Mouse (Mus musculus) cerebellum, postnatal 10 days (tissue): ENCODE results near the gene A730049H05Rik.

ENCODE experiments used
- DNase-seq, 2 experiments: peaks; one replicate each; pipeline ENCODE4 v3.0.0; 2021; ENCODE audit warnings: mixed read lengths in 2 of 2

The A730049H05Rik gene

DNA sequence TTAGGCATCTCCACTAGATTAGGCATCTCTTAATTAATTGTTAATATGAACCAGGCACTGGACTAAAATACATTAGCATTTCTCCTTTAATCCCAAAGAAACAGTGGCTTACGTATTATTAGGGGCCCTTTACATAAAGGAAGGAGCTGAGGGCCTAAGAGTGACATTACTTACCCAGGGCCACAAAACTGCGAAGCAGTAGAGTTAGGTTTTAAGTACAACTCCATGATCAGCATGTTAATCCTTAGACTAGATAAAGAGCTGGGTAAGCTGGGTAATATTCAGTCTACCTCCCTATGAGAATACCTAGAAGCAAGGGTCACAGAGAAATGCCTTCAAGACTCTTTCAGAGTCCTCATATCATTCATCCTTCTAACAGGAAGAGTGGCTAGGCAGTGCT lies 12.9 kb downstream of the A730049H05Rik start:
- no peak for DNase-seq

DNA sequence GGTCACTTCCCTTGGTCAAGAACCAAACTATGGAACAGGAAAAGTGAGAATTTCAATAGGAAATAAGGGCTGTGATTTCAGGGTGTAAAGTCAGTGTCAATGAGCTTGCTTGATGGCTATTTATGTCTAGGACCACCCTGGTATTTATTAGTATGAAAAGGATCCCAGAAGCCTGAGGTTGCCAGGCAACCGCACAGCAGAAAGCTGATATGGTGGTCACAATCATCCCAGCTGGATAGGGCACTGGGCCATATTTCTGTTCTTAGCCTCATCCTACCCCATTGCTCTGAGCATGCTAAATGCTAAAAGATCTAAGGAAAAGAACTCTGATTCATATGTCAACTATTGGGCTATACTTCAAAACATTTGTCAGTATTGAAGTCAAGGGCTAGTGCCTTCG lies 14.8 kb downstream of the A730049H05Rik start:
- peak; percentile 31 to 59 for DNase-seq

DNA sequence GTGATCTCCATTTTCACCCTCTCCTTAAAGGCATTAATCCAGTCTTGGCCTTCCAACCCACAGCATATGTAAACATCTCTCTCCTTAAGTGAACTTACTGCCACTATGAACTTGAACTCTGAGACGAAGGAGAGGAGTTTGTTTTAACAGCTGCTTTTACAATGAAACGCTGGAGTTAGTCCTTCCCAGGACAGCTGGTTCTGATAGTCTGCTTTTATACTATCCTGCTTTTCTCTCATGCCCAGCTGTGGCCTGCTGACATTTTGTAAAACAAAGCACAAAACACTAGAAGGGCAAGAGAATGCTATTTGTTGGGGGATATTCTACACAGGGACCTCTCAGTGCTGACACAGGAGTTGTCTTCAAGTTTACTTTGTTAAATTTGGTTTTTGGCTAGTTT lies 25.7 kb downstream of the A730049H05Rik start:
- no peak for DNase-seq

DNA sequence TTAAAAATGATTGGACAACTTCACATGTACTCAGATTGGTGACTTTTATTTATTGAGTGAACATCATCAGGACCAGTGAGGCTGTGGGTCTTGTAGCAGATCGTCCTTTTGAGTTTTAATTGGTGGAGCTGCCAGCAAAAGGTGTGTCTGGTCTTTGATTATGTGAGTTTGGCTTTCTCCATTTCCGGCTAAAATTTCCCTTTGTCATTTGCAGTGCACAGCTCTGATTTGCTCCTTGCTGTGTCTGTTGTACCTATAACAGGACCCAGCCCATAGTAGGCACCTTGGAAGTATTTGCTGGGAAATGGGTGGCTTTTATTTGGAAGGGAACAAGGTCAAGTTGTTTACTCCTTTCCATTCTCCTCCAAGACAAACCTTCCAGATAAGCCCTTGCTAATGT lies 27.2 kb downstream of the A730049H05Rik start:
- no peak for DNase-seq

DNA sequence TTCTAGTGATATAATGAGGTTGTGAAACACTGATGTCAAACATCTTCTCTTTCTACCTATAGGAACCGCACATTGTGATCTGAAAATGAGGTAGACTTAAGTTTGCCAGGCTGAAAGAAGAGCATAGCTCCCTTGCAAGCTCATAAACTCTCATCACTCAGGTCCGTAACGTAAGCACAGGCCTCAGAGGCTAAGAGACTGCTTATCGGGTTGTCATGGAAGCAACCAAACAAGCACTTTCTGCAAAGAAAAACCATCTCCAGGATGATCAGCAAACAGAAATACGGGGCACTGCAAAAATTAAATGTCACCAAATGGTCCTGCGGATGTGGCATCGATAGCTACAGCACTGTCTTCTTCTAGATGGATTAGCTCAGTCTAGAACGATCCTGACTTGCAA lies 29.6 kb downstream of the A730049H05Rik start:
- DNase-seq = no peak

DNA sequence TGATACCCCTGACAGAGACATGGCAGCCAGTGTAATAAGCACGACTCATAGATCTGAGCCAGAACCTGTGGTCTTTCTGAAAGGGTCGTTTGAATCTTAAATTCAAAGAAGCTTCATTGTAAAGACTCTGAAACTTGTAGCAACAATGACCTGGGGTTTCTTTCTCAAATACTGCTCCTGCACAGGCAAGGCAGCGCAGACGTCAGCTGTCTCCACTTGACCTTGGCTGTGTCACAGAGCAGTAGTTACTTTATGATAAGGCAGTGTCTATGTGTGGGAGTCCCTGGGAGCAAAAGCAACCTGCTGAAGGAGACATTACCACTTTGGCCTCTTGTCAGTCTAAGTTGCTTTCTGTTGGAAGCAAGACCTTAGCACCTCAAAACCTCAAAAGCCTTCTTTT lies 30.3 kb downstream of the A730049H05Rik start:
- DNase-seq = no peak

DNA sequence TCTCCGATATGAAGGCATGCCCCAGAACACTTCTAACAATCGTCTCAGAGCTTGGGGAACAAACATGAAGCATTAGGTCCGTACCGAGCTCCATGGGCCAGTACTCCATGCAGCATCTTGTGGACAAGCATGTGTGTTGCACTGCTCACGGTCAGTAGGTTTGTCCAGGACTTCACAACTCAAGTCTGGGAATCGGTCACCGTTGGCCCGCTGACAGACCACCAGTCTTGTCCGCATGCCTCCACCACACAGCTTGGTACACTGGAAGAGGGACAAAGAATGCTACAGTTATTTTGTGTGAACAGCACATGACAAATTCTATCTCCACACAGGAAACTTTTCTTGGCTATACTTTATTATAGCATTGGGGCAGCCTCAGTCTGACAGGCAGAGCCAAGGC lies 32.9 kb downstream of the A730049H05Rik start:
- DNase-seq = peak in 1 of 2 experiments; percentile 48

DNA sequence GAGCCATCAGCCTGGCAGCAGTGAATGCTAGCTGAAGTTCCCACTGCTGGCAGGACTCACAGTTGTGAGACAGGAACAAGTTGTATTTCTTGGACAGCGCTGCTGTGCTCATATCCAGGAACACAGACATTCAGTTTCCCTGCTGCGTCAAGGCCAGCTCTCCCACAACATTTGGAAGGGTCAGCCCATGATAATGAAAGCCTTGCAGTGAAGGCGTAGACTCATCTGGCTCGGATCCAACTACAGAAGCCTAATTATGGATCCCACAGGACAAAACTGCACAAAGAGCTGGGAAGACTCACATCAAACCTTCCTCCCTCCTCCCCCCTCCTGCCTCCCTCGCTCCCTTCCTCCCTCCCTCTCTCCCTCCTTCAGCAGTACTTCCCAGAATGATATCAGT lies 34.0 kb downstream of the A730049H05Rik start:
- DNase-seq = peak; percentile 53 to 74

DNA sequence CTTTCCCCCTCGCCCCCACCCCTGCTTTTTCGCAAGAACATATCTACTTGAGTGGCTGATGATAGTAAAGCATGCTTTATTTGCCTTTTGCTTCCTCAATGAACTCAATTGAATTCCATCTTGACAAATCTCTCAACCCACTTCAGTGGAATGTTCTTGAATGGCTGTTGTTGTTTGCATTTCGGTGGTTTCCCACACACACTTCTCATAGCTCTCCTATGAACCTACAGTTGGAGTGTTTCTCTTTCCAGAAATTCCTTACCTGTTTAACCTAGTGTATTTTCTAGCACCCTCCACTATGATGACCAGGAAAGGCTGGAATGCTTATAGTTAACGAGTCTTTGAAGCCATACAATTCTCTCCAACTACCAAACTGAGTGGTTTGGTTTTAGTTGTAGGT lies 38.6 kb downstream of the A730049H05Rik start:
- DNase-seq = no peak

DNA sequence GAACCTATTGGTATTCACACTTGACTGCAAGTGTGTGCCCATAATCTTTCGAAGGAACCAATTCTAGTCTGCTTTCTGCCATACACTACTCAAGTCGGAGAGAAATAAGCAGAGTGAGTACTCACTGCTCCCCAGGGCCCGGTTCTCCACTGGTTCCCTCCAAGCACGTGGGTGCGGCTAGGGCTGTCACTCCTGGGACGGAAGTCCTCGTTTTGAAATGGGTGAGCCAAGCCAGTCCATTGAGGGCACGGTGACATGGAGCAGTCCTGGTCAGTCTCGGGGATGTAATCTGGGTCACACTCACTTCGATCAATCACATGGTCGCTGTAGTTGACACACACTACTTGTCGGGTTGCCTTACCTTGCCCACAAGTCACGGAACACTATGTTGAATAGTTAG lies 41.5 kb downstream of the A730049H05Rik start:
- DNase-seq = no peak

DNA sequence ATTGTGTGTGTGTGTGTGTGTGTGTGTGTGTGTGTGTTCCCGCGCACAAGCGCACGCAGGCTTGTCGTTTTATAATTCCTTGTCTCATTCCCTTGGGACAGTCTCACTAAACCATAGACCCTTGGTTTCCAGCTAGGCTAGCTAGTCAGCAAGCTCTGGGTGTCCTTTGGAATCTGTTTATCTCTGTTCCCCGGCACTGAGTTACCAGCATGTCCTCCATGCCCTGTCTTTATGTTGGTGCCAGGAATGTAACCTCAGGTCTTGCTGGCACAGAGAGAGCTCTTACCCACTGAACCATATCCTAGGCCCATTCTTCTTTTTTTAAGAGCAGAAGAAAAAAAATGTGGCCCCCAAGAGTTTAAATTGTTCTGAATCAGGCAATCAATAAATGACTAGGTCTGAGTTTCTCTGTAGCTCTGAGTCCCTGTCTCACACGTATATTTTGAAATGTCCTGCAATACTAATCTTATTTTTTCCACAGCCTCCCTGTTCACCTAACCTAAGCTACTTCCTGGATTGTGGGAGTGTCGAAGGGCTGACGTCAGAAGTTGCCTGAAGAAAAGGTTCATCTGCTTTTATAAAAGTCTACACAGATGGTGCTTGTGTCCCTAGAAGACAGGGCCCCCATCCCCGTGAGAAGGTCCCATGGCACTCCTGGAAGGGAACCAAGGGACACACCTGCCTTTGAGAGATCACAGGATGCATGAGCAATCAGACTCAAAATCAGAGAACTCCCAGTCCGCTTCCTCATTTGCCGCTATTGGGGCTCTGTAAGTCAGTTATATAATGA lies 42.6 kb downstream of the A730049H05Rik start:
- DNase-seq = no peak

DNA sequence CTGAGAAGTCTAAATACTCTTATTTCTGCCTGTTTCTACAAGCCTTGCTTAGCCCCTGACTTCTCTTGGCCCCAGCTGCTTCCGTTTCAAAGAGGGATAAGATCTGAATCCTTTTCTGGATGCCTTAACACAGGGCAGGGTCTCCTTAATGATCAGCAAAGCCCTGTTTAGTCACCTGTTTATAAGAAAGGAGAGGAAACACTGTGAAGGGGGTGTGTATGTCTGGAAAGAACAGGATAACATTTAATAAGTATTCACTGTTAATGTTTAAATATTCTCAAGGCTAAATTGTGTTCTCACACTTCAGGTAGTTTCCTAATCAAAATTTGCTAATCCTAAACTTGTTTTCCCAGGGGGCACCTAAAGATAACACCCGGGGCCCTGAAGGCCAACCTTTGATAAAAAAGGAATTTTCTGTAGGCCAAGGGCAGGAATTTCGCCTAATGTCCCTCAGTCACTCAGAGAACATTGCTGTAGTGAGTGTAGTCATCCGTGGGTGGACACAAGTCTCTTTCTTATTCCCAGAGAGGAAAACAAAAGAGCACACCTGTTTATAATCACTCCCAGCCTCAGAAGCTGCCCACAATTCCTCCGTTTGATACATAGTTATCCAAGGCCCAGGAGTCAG lies 44.1 kb downstream of the A730049H05Rik start:
- no peak for DNase-seq

DNA sequence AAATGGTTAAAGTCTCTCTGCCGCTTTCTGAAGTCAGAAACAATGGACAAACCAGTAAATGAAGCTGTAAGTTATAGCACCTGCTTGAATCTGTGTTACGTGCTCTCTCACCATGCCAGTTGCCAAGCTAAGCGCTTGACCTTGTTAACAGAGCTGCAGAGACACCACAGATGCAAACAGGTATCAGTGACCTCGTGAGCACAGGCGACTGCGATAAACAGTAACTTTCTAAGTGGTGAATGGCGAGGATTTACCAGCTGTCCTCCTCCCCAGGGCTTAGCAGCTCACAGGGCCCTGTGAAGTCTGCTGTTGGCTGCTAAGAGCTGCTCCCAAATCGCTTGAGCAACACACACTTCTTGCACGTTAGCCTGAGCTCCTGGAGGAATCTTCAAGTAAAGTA lies 46.3 kb downstream of the A730049H05Rik start:
- no peak for DNase-seq

DNA sequence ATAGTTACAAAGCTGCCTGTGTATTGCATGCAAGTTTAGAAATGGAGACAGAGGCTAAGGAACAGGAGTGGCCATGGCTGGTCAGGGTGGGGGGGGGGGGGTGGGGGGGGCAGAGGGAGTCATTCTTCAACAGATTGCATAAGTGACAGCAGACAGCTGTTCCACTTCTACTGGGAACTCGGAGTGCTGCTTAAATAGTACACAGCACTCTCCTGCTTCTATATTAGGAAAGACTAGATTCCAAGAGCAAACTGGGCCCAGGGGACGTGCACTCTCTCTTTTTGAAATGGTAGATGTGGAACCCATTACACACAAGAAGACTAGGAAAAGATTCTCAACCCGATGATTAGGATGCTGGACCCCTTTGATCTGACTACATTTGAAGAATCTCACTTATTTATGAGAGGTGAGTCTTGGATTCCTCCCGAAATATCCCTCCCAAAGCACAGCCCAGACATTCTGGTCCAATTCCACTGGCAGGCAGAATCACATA lies 52.9 kb downstream of the A730049H05Rik start, which contains the start of gene Gm15737:
Gene Gm15737 (plus strand): TSS at position 269 of the 493 bp plus-strand sequence.
- DNase-seq = no peak

DNA sequence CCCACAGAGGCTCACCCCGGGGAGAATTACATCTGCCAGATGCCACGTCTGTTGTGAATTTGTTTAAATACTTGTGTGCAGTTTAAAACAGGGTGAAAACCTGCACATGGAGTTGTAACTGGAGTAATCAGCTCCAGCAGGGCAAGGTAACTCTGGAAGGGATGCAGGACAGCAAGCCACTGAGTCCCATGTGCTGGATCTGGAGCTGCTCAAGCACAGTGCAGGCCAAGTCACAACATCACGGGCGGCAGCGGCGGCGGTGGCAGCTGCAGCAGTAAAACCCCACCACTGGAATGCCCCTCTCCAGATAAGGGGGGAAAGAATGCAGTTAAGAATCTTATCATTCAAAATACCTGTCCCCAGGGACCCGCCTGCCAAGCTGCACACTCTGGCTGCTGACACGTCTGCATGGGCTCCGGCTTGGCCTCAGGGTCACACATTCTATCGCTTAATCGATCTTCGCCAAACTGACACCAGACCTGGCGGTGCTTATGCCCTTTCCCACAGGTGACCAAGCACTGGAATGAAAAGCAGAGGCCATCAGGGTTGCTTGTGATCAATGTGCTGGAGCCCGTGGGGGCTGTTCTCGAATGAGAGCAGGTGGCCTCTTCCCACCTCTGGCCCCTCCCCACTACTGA lies 53.4 kb downstream of the A730049H05Rik start:
- DNase-seq = no peak

DNA sequence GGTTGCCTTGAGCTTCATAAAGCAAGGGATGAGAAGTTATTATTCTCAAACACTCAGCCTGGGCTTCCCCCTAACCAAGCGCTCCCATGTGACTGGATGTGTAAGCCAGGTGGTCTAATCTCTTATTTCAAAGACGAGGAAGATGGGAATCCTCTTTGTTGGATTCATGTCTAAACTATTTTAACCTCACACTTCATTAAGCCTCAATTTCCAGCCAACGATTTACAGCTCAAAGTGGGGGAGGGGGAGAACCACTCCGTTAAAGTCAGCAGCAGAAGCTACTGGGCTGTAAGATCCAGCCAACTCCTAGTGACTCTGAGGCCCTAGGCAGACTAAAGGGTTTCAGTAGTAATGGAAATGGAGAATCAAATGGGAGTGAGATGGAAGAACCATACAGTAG lies 55.5 kb downstream of the A730049H05Rik start:
- no peak for DNase-seq

DNA sequence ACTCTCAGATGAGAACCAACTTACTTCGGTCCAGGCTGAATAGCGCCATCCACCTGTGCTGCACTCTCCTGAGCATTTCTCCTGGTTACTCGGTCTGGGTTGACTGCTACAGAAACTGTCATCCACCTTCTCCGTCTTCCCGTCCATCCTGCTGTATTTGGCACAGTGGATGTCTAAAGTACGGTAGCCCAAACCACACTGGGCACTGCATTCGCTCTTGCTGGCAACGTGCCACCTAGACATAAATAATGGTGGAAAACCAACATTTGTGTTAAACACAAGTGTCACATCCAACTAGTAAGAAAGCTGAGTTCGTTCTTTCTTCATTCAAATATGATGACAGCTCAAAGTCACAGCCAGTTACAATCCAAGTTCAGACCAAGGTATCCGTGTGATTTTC lies 56.5 kb downstream of the A730049H05Rik start:
- no peak for DNase-seq

DNA sequence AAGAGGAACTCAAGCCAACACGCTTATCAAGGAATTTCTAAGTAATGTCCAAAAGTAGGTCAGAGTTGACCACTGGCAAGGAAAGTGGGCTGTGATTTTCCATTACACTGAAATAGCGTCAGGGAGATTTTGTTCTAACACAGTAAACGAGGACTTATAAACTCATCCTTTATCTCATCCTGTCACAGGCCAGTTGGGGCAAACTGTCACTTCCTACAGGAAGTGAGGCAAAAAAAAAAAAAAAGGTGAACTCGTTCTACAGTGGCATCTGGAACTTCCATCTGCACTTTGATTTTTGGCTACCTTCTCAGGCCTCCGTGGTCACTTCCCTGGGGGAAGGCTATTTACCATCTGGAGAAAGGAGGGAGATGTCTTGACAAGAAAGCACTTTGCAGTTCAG lies 58.6 kb downstream of the A730049H05Rik start:
- peak; percentile 19 to 20 for DNase-seq

DNA sequence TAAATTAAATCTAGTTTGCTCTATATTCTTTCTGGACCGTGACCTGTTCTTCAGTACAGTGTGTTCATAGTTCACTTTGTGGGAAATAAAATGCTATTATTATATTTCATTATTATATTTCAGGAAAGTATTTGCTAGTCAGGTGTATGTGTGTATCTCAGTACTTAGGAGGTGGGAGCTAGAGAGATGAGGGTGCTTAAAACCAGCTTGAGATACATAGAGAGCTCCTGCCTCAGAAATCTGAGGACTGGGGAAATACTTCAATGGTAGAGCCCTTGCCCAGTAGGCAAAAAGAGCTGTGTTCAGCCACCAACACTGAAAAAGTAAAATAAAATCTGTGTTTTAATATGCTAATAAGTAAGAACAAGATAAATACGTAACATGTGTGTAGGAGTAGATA lies 59.1 kb downstream of the A730049H05Rik start:
- DNase-seq = no peak

DNA sequence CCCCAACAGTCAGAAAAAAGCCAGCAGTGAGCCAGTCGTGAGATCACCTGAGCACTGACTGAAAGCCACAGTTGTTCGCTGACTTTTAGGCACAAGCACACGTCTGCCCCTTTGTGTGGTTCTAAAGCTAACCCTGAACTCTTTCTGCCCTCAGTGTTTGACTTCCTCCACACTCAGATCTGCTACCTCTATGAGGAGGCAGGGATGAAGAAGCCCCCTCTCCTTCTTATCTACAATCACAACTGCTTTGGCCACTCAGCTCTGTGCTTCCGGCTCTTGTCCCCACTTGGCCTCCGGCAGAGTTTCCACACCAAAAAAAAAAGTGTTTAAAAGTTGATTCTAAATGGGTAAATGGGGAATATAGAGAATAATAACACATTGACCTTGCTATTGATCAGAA lies 59.8 kb downstream of the A730049H05Rik start:
- DNase-seq = no peak

DNA sequence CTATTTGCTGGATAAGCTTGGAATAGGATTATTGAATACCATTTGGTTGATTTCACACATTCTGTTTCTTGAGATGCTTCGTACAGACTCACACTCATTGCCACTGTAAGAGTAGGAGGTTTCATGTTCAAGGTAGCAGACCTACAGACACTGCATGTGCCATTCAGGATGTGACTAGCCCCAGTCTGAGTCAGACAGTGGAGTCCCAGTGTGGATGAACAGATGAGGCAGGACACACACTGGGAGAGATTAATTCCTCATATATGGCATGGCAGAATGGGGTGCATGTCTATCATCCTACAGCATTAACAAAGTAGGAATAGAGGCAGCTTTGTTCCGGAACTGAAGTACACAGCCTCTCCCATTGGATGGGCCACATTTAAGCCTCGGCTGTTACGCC lies 61.0 kb downstream of the A730049H05Rik start:
- DNase-seq = no peak

DNA sequence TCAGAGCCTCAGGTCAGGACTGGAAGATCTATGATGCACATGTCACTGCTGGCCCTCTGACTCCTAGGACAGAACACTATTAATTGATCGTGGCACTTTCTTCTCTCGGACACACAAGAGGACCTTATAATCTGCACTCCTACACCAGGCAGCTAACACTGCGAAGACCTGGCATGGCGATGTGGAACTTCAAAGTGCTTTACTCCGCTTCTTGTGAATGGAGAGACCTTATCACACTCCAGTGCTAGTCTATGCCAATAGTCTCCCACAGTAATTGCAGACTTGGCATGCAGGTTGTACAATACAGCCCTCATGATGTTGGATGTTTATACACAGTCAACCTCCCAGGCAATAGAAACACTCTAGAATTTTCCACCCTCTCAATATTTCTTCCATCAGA lies 62.5 kb downstream of the A730049H05Rik start:
- no peak for DNase-seq

DNA sequence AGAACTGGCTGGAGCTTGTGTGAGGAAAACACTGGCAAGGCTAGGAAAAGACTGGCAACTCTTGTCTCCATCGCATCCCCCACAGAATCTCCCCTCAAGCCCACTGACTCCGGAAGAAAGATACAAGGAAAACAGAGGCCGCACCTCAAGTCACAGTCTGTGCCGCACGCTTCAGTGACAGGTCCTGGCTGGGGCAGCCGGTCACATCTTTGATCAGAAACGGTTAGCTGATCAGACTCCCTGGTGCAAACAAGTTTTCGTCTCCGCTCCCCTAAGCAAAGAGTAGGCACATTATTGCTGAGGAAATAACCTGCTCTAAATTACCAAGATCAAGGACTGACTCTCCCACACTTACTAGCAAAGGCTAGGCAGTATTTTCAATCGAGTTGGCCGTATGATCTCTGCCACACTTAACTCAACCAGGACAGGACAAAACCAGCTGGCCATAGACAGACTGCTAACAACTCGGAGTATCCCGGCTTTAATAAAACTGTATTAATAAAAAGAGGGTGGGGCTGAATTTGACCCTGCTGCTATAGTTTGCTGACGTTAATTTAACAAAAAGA lies 63.5 kb downstream of the A730049H05Rik start:
- DNase-seq = no peak

DNA sequence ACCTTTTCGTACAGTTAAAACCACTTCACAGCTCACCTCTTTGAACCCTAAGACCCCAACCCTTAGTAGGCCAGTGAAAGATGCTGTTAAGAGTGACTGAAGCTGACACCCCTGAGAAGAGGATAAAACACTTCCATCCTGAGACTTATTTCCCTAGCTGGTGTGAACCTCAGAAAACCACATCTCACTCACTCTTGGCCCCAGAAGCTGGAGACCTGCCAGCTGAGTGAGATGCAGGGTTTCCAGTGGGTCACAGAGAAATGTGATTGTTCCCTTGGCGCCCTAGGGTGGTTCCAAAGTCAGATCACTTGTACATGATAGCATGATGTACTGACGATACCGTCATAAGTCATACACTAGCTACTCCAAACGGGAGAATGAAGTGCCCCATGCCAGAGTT lies 66.2 kb downstream of the A730049H05Rik start:
- DNase-seq = peak; percentile 13 to 24
